12 mouse cellular contexts compared by ENCODE assay signal in genomic region chr1:167381050-167382015, GRCm38 (mm10). TPM values are rescaled to one million over a fixed set of nuclear protein-coding genes. Genes with fewer than 3 reads are reported as not detected.
A peak's percentile ranks its signal among the peaks of the same experiment; 100 is the strongest.
DNase-seq lines count a peak whose midpoint lies in the region; ATAC-seq and TF ChIP-seq lines count a peak whose summit lies in the region.
"Had no signal": no experiment of that assay in that cellular context is flagged by ENCODE, and none has a peak within 500 bp of the region (broad histone marks: within the 10 kb centered on the region; RNA-seq: fewer than 3 reads in every experiment).

No protein-coding gene starts in this region.

- peak; percentile 60 for DNase-seq in kidney, adult 9 months
- DNase-seq in lung, postnatal 36 days, result peak; percentile 30
- DNase-seq in lung, adult 2 months, result no peak
- no peak for DNase-seq in liver, embryonic 13.5 days
- peak; percentile 70 for DNase-seq in stomach, postnatal 0 days (ENCODE audit: low spot score)
- DNase-seq in layer of hippocampus, postnatal 10 days (ENCODE audit: low spot score in 2 of 2), result no peak
- DNase-seq: cerebellum, adult 9-11 months; gastrocnemius, postnatal 36 days; thymus, postnatal 14 days had no signal

- H3K27ac ChIP-seq in kidney, embryonic 15.5 days, result no peak overlapping the region
- peak overlapping the region; percentile 100 for H3K27ac ChIP-seq in liver, embryonic 13.5 days
- peak overlapping the region; percentile 86 for H3K27ac ChIP-seq in stomach, postnatal 0 days (replicated peaks)
- H3K27ac ChIP-seq: hindbrain, embryonic 14.5 days; limb, embryonic 10.5 days had no signal

- no peak overlapping the region for H3K9ac ChIP-seq in kidney, embryonic 15.5 days
- H3K9ac ChIP-seq in liver, embryonic 13.5 days, result peak overlapping the region; percentile 71
- 0 out of 2 replicates have a peak overlapping the region, but pooled peaks have one; percentile 13 for H3K9ac ChIP-seq in stomach, postnatal 0 days (ENCODE audit: low read length)
- H3K9ac ChIP-seq: hindbrain, embryonic 14.5 days had no signal

- TF ChIP-seq POLR2A in lung, adult 2 months (IDR thresholded peaks at IDR 0.05; ENCODE audit: borderline replicate concordance, extremely low read depth, low read depth, low read length), result no peak

- TF ChIP-seq CTCF in lung, adult 2 months (IDR thresholded peaks at IDR 0.05; ENCODE audit: insufficient read depth, low read length), result no peak
- no peak for TF ChIP-seq CTCF in stomach, postnatal 0 days (IDR thresholded peaks at IDR 0.05; ENCODE audit: low read depth)

- H3K4me3 ChIP-seq in kidney, embryonic 15.5 days (replicated peaks), result no peak overlapping the region
- H3K4me3 ChIP-seq in lung, adult 2 months (replicated peaks; ENCODE audit: extremely low read depth, low read depth, low read length), result no peak overlapping the region
- no peak overlapping the region for H3K4me3 ChIP-seq in liver, embryonic 13.5 days (replicated peaks)
- H3K4me3 ChIP-seq in stomach, postnatal 0 days (ENCODE audit: low read depth, low read length), result no peak overlapping the region
- H3K4me3 ChIP-seq: limb, embryonic 10.5 days had no signal

- TF ChIP-seq EP300 in stomach, postnatal 0 days (optimal IDR thresholded peaks at IDR 0.05), result no peak

- ATAC-seq in kidney, embryonic 15.5 days (replicated peaks; ENCODE audit: low FRiP score), result no peak
- no peak for ATAC-seq in liver, embryonic 13.5 days (ENCODE audit: low read depth)
- peak; percentile 72 for ATAC-seq in stomach, postnatal 0 days (ENCODE audit: low FRiP score, low TSS enrichment)

- H3K36me3 ChIP-seq in kidney, embryonic 15.5 days, result 0 out of 2 replicates have a peak, but pooled peaks cover 2% of the 10 kb centered on the region
- peaks cover 67% of the 10 kb centered on the region for H3K36me3 ChIP-seq in liver, embryonic 13.5 days
- 0 out of 2 replicates have a peak, but pooled peaks cover 3% of the 10 kb centered on the region for H3K36me3 ChIP-seq in stomach, postnatal 0 days (ENCODE audit: control insufficient read depth, insufficient read depth, low read length)
- H3K36me3 ChIP-seq: limb, embryonic 10.5 days had no signal

- no peaks in the 10 kb centered on the region for H3K27me3 ChIP-seq in kidney, embryonic 15.5 days
- H3K27me3 ChIP-seq in liver, embryonic 13.5 days, result no peaks in the 10 kb centered on the region
- H3K27me3 ChIP-seq in stomach, postnatal 0 days (ENCODE audit: control insufficient read depth, insufficient read depth, low read length), result no peaks in the 10 kb centered on the region

- no peak overlapping the region for H3K4me2 ChIP-seq in kidney, embryonic 15.5 days
- peak overlapping the region; percentile 70 for H3K4me2 ChIP-seq in liver, embryonic 13.5 days
- no peak overlapping the region for H3K4me2 ChIP-seq in stomach, postnatal 0 days (replicated peaks; ENCODE audit: low read depth)
- H3K4me2 ChIP-seq: hindbrain, embryonic 14.5 days had no signal

- no peaks in the 10 kb centered on the region for H3K4me1 ChIP-seq in kidney, embryonic 15.5 days
- no peaks in the 10 kb centered on the region for H3K4me1 ChIP-seq in lung, adult 2 months (ENCODE audit: control insufficient read depth, insufficient read depth, low read length)
- peaks cover 97% of the 10 kb centered on the region for H3K4me1 ChIP-seq in liver, embryonic 13.5 days (replicated peaks)
- H3K4me1 ChIP-seq in stomach, postnatal 0 days (replicated peaks; ENCODE audit: control insufficient read depth, insufficient read depth), result peaks cover 5% of the 10 kb centered on the region; the same call in 1 of the 2 replicates

- 70% methylated on average over 8 of the region's 8 CpGs for WGBS in kidney, embryonic 15.5 days
- WGBS in lung, adult 2 months, result 56% methylated on average over 8 of the region's 8 CpGs
- 79% methylated on average over 8 of the region's 8 CpGs for WGBS in liver, embryonic 13.5 days (ENCODE audit: insufficient replicate concordance)
- 44% methylated on average over 8 of the region's 8 CpGs for WGBS in stomach, postnatal 0 days

- H3K9me3 ChIP-seq in kidney, embryonic 15.5 days (replicated peaks), result no peaks in the 10 kb centered on the region
- H3K9me3 ChIP-seq in liver, embryonic 13.5 days (replicated peaks), result no peaks in the 10 kb centered on the region
- H3K9me3 ChIP-seq in stomach, postnatal 0 days (ENCODE audit: control insufficient read depth, low read length), result no peaks in the 10 kb centered on the region
- H3K9me3 ChIP-seq: limb, embryonic 10.5 days had no signal

RNA-seq across cellular contexts. Expression of gene Mgst3, which starts 12.3 kb away (rescaled TPM):
- 45.8 and 47.9 TPM in 2 replicates for polyA plus RNA-seq in kidney, embryonic 15.5 days (2015; fragmentation: Nextera tagmentation; extraction: Ambion mirVana)
- polyA plus RNA-seq in lung, adult 2 months (2012; rRNA removed), result 132 and 150 TPM in 2 replicates
- 337 and 409 TPM in 2 replicates for polyA plus RNA-seq in liver, embryonic 13.5 days (2015; fragmentation: Nextera tagmentation; extraction: Ambion mirVana)
- 991 and 1,037 TPM in 2 replicates for polyA plus RNA-seq in stomach, postnatal 0 days (2015; fragmentation: Nextera tagmentation; extraction: Ambion mirVana)
- 100 to 1,000 TPM; 127 to 141 TPM for total RNA-seq in layer of hippocampus, postnatal 10 days (2021)

RNA-seq across cellular contexts. Expression of gene Aldh9a1, which starts 31.5 kb away (rescaled TPM):
- 51.0 and 56.6 TPM in 2 replicates for polyA plus RNA-seq in kidney, embryonic 15.5 days (2015; fragmentation: Nextera tagmentation; extraction: Ambion mirVana)
- 21.7 and 27.8 TPM in 2 replicates for polyA plus RNA-seq in lung, adult 2 months (2012; rRNA removed)
- 85.4 and 92.0 TPM in 2 replicates for polyA plus RNA-seq in liver, embryonic 13.5 days (2015; fragmentation: Nextera tagmentation; extraction: Ambion mirVana)
- polyA plus RNA-seq in stomach, postnatal 0 days (2015; fragmentation: Nextera tagmentation; extraction: Ambion mirVana), result 70.7 and 74.7 TPM in 2 replicates
- total RNA-seq in layer of hippocampus, postnatal 10 days (2021), result 10 to 100 TPM; 24.5 to 27.8 TPM

Comparison
In these comparisons a context has a peak if more than half of its experiments do, and no peak if none do; other contexts are left out.
1. DNase-seq: peak in kidney, adult 9 months (single experiment), lung, postnatal 36 days (single experiment) and stomach, postnatal 0 days (single experiment); none in lung, adult 2 months (single experiment), liver, embryonic 13.5 days (single experiment) and layer of hippocampus, postnatal 10 days (0 of 2).